Mouse (Mus musculus) lung, adult 2 months (tissue): ENCODE results near the gene Mast4.

Experiments used
- CTCF ChIP-seq: fragments of 200-500 bp; IDR thresholded peaks from 2 replicates; pipeline ENCODE4 v1.5.1; 2011; ENCODE audit warnings: mild to moderate bottlenecking, low read length, control low read depth; ENCODE audit not compliant: insufficient read depth
- POLR2A ChIP-seq: fragments of 200-500 bp; IDR thresholded peaks from 2 replicates; pipeline ENCODE4 v1.6.1; 2011; ENCODE audit warnings: low read depth, mild to moderate bottlenecking, control low read depth, low read length, borderline replicate concordance; ENCODE audit errors: extremely low read depth

GRCm38 (mm10) chr13:102906661-102907009, 427.7 kb downstream of the Mast4 start:
- TF ChIP-seq POLR2A (no peak), CTCF (no peak)
